Mouse (Mus musculus) thymus, adult 2 months (tissue): ENCODE measurements around the gene Fgfr1op2.

Source experiments
- CTCF ChIP-seq: fragments of 200-500 bp; IDR thresholded peaks from 2 replicates; pipeline ENCODE4 v1.5.1; 2012; ENCODE audit warnings: mild to moderate bottlenecking, control low read depth, low read length, moderate library complexity, borderline replicate concordance; ENCODE audit not compliant: control insufficient read depth, poor library complexity, insufficient read depth; ENCODE audit errors: extremely low read depth
- POLR2A ChIP-seq: fragments of 200-500 bp; IDR thresholded peaks from 2 replicates; pipeline ENCODE4 v1.6.1; 2012; ENCODE audit warnings: mild to moderate bottlenecking, low read length, control low read depth, moderate library complexity; ENCODE audit not compliant: control insufficient read depth, poor library complexity, insufficient read depth; ENCODE audit errors: extremely low read depth

GRCm38 (mm10) chr6:146640068-146640965 lies 63.3 kb downstream of the Fgfr1op2 start:
- TF ChIP-seq CTCF (no peak), POLR2A (no peak)
